Mouse (Mus musculus) kidney, adult 2 months (tissue): ENCODE data around the gene Mmd2.

ENCODE experiments used
- CTCF ChIP-seq: fragments of 200-500 bp; conservative IDR thresholded peaks from 2 replicates; pipeline ENCODE4 v1.5.1; 2011; ENCODE audit warnings: low read depth, mild to moderate bottlenecking, control low read depth, low read length, moderate library complexity, mixed read lengths; ENCODE audit not compliant: insufficient read depth, insufficient read length
- POLR2A ChIP-seq: fragments of 200-500 bp; IDR thresholded peaks from one replicate; pipeline ENCODE4 v1.6.1; 2011; ENCODE audit warnings: low read depth, low read length, control low read depth

GRCm38 (mm10) chr5:142596723-142597122 lies 11.9 kb downstream of the Mmd2 start:
- TF ChIP-seq POLR2A (no peak), CTCF (no peak)
